Mouse (Mus musculus): ENCODE measurements around the gene Anxa6. TPM values are rescaled to one million over a fixed set of nuclear protein-coding genes. Genes with fewer than 3 reads are reported as not detected.

The Anxa6 gene
- polyA plus RNA-seq, 1 experiment from 2014 or later = 82.3 TPM

DNA sequence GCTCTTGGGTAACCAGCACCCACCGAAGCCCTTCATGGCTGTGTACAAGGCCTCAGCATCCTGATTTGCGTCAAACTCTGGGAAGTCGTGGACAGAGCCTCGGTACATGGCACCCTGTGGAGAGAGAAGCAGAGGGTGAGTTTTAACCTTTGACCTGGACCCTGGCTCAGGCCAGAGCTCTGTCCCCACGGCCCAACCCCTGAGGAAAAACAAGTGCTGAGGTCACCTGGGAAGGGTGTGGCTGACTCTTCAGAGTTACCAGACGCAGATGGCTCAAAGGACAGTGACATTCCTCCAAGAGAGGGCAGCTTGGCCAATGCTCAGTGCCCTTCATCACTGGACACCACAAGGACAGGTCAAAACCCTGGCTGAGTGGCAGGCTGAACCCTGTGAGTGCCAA lies 19.4 kb downstream of the Anxa6 start:
- WGBS = 73% methylated on average over 6 of the region's 6 CpGs
- ATAC-seq (ENCODE audit: low FRiP score, low read depth) = no peak
- Histone ChIP-seq H3K4me3 (no peak overlapping the region), H3K9me3 (no peaks in the 10 kb centered on the region), H3K9ac (replicated peaks) (no peak overlapping the region), H3K4me2 (replicated peaks) (no peak overlapping the region), H3K36me3 (no peaks in the 10 kb centered on the region), H3K27ac (replicated peaks) (no peak overlapping the region), H3K27me3 (no peaks in the 10 kb centered on the region), H3K4me1 (peaks cover 8% of the 10 kb centered on the region; the same call in 1 of the 2 replicates)

DNA sequence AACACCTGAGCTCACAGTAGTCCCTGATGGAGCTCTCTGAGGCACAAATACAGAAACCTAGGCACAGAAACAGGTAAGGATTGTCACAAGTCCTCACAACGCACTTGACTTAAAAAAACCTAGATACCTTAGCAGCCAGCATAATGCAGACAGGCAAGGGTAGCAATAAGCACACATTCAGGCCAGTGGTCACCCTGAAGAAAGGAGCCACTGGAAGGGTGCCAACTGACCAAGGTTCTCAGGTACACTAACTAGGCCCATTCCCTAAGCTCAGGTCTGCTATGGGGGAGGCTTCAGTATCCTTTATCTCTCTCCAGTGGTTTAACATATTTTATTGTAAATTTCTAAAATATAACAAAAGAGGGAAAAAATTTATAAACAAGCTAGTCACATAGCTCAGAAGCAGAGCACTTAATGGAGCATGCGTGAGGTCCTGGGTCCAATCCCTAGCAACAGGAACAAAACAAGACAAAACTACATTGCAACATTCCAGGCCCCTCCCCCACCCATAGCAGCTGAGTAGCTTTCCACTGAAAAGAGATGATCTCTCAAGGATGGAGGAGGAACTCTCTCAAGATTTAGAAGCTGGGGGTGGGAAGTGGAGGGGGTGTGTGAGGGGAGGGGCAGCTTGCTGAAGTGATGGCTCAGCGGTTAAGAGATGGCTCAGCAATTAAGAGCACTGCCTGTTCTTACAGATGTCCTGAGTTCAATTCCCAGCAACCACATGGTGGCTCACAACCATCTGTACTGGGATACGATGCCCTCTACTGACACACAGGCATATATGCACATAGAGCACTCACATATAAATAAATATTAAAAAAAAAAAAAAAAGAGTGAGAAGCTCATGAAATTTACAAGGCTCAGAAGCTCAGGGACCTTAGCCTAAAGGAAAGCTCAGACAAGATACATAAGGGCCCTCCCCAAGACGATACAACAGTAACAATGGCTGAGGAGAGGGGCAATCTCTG lies 20.4 kb downstream of the Anxa6 start:
- no peak overlapping the region for H3K9ac ChIP-seq (replicated peaks)
- H3K27me3 ChIP-seq = no peaks in the 10 kb centered on the region
- peaks cover 8% of the 10 kb centered on the region; the same call in 1 of the 2 replicates for H3K4me1 ChIP-seq
- H3K9me3 ChIP-seq = no peaks in the 10 kb centered on the region
- no peak overlapping the region for H3K4me2 ChIP-seq (replicated peaks)
- no peak overlapping the region for H3K27ac ChIP-seq (replicated peaks)
- 77% methylated on average over 5 of the region's 5 CpGs for WGBS
- no peak for ATAC-seq (ENCODE audit: low FRiP score, low read depth)
- H3K36me3 ChIP-seq = no peaks in the 10 kb centered on the region
- no peak overlapping the region for H3K4me3 ChIP-seq

GRCm38 (mm10) chr11:55011440-55011839 lies 21.8 kb downstream of the Anxa6 start:
- H3K36me3 ChIP-seq = no peaks in the 10 kb centered on the region
- H3K9me3 ChIP-seq = no peaks in the 10 kb centered on the region
- no peak for ATAC-seq (ENCODE audit: low FRiP score, low read depth)
- no peak overlapping the region for H3K9ac ChIP-seq (replicated peaks)
- 81% methylated on average over 3 of the region's 3 CpGs for WGBS
- no peaks in the 10 kb centered on the region for H3K27me3 ChIP-seq
- H3K27ac ChIP-seq (replicated peaks) = no peak overlapping the region
- peaks cover 8% of the 10 kb centered on the region; the same call in 1 of the 2 replicates for H3K4me1 ChIP-seq
- no peak overlapping the region for H3K4me3 ChIP-seq
- no peak overlapping the region for H3K4me2 ChIP-seq (replicated peaks)

GRCm38 (mm10) chr11:55008230-55008629 lies 25.0 kb downstream of the Anxa6 start:
- Histone ChIP-seq H3K4me3 (no peak overlapping the region), H3K4me1 (no peaks in the 10 kb centered on the region), H3K27me3 (no peaks in the 10 kb centered on the region), H3K27ac (replicated peaks) (no peak overlapping the region), H3K9me3 (no peaks in the 10 kb centered on the region), H3K9ac (replicated peaks) (no peak overlapping the region), H3K36me3 (no peaks in the 10 kb centered on the region), H3K4me2 (replicated peaks) (no peak overlapping the region)
- no peak for ATAC-seq (ENCODE audit: low FRiP score, low read depth)
- WGBS = 85% methylated on average over 6 of the region's 6 CpGs

GRCm38 (mm10) chr11:55005684-55006083 lies 27.6 kb downstream of the Anxa6 start:
- 88% methylated on average over 5 of the region's 5 CpGs for WGBS
- Histone ChIP-seq H3K4me3 (no peak overlapping the region), H3K9me3 (0 out of 2 replicates have a peak, but pooled peaks cover 5% of the 10 kb centered on the region), H3K36me3 (0 out of 2 replicates have a peak, but pooled peaks cover 6% of the 10 kb centered on the region), H3K9ac (replicated peaks) (no peak overlapping the region), H3K4me1 (no peaks in the 10 kb centered on the region), H3K4me2 (replicated peaks) (no peak overlapping the region), H3K27me3 (no peaks in the 10 kb centered on the region), H3K27ac (replicated peaks) (no peak overlapping the region)
- ATAC-seq (ENCODE audit: low FRiP score, low read depth) = no peak

GRCm38 (mm10) chr11:55004970-55005502 lies 28.2 kb downstream of the Anxa6 start:
- Histone ChIP-seq H3K36me3 (0 out of 2 replicates have a peak, but pooled peaks cover 10% of the 10 kb centered on the region), H3K9me3 (0 out of 2 replicates have a peak, but pooled peaks cover 5% of the 10 kb centered on the region), H3K4me1 (no peaks in the 10 kb centered on the region), H3K9ac (replicated peaks) (no peak overlapping the region), H3K4me3 (no peak overlapping the region), H3K4me2 (replicated peaks) (no peak overlapping the region), H3K27me3 (no peaks in the 10 kb centered on the region), H3K27ac (replicated peaks) (no peak overlapping the region)
- no peak for ATAC-seq (ENCODE audit: low FRiP score, low read depth)
- WGBS = 86% methylated on average over 7 of the region's 7 CpGs

DNA sequence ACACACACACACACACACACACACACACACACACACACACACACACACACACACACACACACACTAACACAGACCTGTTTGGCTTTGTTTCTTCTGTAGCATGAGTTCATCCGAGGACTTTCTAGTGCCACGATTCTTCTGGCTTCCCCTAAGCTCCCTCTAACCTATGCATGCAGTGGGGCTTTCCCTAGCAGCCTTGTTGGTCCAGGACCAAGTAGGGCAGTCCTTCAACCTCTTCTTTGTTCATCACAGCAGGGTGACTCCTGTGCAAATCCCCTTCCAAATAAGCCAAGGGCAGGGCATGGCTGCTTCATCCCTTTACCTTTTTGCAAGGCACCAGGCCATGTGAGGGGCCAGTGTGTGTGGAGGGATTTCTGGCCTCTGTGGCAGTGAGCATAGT lies 34.5 kb downstream of the Anxa6 start:
- H3K36me3 ChIP-seq = 0 out of 2 replicates have a peak, but pooled peaks cover 10% of the 10 kb centered on the region
- H3K9ac ChIP-seq (replicated peaks) = no peak overlapping the region
- H3K9me3 ChIP-seq = 0 out of 2 replicates have a peak, but pooled peaks cover 5% of the 10 kb centered on the region
- H3K4me2 ChIP-seq (replicated peaks) = no peak overlapping the region
- ATAC-seq (ENCODE audit: low FRiP score, low read depth) = no peak
- H3K4me1 ChIP-seq = no peaks in the 10 kb centered on the region
- no peak overlapping the region for H3K4me3 ChIP-seq
- WGBS = 50% methylated on average over 2 of the region's 2 CpGs
- H3K27me3 ChIP-seq = 0 out of 2 replicates have a peak, but pooled peaks cover 6% of the 10 kb centered on the region
- H3K27ac ChIP-seq (replicated peaks) = no peak overlapping the region

GRCm38 (mm10) chr11:54998284-54998683 lies 35.0 kb downstream of the Anxa6 start:
- H3K4me3 ChIP-seq = no peak overlapping the region
- 0 out of 2 replicates have a peak, but pooled peaks cover 5% of the 10 kb centered on the region for H3K9me3 ChIP-seq
- H3K27ac ChIP-seq (replicated peaks) = no peak overlapping the region
- no peaks in the 10 kb centered on the region for H3K4me1 ChIP-seq
- ATAC-seq (ENCODE audit: low FRiP score, low read depth) = peak; percentile 30; the same call in 1 of the 2 replicates
- WGBS = 5% methylated on average over 12 of the region's 12 CpGs
- H3K36me3 ChIP-seq = 0 out of 2 replicates have a peak, but pooled peaks cover 10% of the 10 kb centered on the region
- no peak overlapping the region for H3K4me2 ChIP-seq (replicated peaks)
- H3K9ac ChIP-seq (replicated peaks) = no peak overlapping the region
- 0 out of 2 replicates have a peak, but pooled peaks cover 6% of the 10 kb centered on the region for H3K27me3 ChIP-seq

- Histone ChIP-seq H3K4me2 (replicated peaks) (no peak overlapping the region), H3K27ac (replicated peaks) (no peak overlapping the region), H3K4me1 (no peaks in the 10 kb centered on the region), H3K36me3 (0 out of 2 replicates have a peak, but pooled peaks cover 9% of the 10 kb centered on the region), H3K9ac (replicated peaks) (no peak overlapping the region), H3K27me3 (0 out of 2 replicates have a peak, but pooled peaks cover 6% of the 10 kb centered on the region), H3K9me3 (0 out of 2 replicates have a peak, but pooled peaks cover 5% of the 10 kb centered on the region), H3K4me3 (no peak overlapping the region)
- no peak for ATAC-seq (ENCODE audit: low FRiP score, low read depth)
- 67% methylated on average over 7 of the region's 7 CpGs for WGBS
Measured at GRCm38 (mm10) chr11:54996176-54996575, 37.1 kb downstream of the Anxa6 start.

DNA sequence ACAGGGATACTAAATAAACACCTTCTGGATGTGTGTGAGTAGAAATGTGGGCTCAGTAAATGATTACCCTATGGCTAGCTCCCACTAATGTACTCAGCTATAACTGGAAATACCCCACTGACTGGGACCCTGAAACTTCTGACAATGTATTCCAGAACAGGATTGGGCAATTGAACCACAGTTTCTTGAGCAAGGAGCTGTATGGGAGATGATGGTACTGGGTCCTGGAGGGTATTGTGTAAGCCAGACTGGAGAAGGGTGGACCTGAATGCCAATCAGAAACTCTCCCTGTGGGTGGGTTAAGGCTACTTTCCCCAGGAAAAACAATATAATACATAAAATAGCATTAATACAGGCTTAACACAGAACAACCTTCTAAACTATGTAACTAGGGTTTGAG lies 43.3 kb downstream of the Anxa6 start:
- H3K27me3 ChIP-seq = no peaks in the 10 kb centered on the region
- no peaks in the 10 kb centered on the region for H3K4me1 ChIP-seq
- no peak overlapping the region for H3K4me2 ChIP-seq (replicated peaks)

GRCm38 (mm10) chr11:54988754-54989349 lies 44.4 kb downstream of the Anxa6 start:
- Histone ChIP-seq H3K9me3 (no peaks in the 10 kb centered on the region), H3K36me3 (no peaks in the 10 kb centered on the region), H3K4me3 (no peak overlapping the region), H3K4me1 (no peaks in the 10 kb centered on the region), H3K4me2 (replicated peaks) (no peak overlapping the region), H3K27ac (replicated peaks) (no peak overlapping the region), H3K9ac (replicated peaks) (no peak overlapping the region), H3K27me3 (no peaks in the 10 kb centered on the region)
- no peak for ATAC-seq (ENCODE audit: low FRiP score, low read depth)
- 80% methylated on average over 8 of the region's 8 CpGs for WGBS

More for the DNA sequence above, 43.3 kb downstream of the Anxa6 start:
- Histone ChIP-seq H3K36me3 (no peaks in the 10 kb centered on the region), H3K27ac (replicated peaks) (no peak overlapping the region), H3K9ac (replicated peaks) (no peak overlapping the region), H3K9me3 (no peaks in the 10 kb centered on the region), H3K4me3 (no peak overlapping the region)
- ATAC-seq (ENCODE audit: low FRiP score, low read depth) = no peak

DNA sequence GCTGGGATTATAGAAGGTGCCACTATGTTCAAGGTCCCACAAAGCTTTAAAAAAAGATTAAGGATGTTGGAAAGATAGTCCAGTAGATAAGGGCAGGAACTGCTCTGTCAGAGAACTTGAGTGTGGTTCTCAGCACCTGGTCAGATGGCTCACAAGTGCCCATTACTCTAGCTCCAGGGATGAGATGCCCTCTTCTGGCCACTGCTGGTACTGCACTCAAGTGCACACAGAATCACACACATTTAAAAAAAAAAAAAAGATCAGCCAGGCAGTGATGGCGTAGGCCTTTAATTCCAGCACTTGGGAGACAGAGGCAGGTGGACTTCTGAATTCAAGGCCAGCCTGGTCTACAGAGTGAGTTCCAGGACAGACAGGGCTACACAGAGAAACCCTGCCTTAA lies 45.3 kb downstream of the Anxa6 start:
- H3K4me3 ChIP-seq = no peak overlapping the region
- no peak for ATAC-seq (ENCODE audit: low FRiP score, low read depth)
- H3K4me2 ChIP-seq (replicated peaks) = no peak overlapping the region
- 73% methylated on average over 1 of the region's 1 CpGs for WGBS
- no peaks in the 10 kb centered on the region for H3K9me3 ChIP-seq
- no peaks in the 10 kb centered on the region for H3K36me3 ChIP-seq
- H3K27me3 ChIP-seq = no peaks in the 10 kb centered on the region
- no peak overlapping the region for H3K9ac ChIP-seq (replicated peaks)
- H3K4me1 ChIP-seq = no peaks in the 10 kb centered on the region
- H3K27ac ChIP-seq (replicated peaks) = no peak overlapping the region

All from midbrain, embryonic 12.5 days (tissue).